Mouse (Mus musculus) hindbrain, embryonic 14.5 days (tissue): ENCODE results near the gene Arl6. TPM values are rescaled to one million over a fixed set of nuclear protein-coding genes. Genes with fewer than 3 reads are reported as not detected.

Experiments used
- ATAC-seq: fragments of 200-750 bp; cut with Nextera tagmentation; 2 replicates; pipeline ENCODE4 v1.8.0; 2017; ENCODE audit warnings: moderate number of reproducible peaks, mild to moderate bottlenecking, moderate TSS enrichment, moderate library complexity; ENCODE audit not compliant: low FRiP score
- DNase-seq: peaks from one replicate; pipeline ENCODE4 v3.0.0-alpha.2; 2015; ENCODE audit warnings: low spot score
- H3K27ac ChIP-seq: fragments of 300-500 bp; sonication (generic); 2 replicates; pipeline ENCODE4 v1.5.1; 2014; ENCODE audit warnings: mild to moderate bottlenecking, moderate library complexity
- H3K27me3 ChIP-seq: fragments of 300-500 bp; sonication (generic); 2 replicates; pipeline ENCODE4 v1.6.1; 2014; ENCODE audit warnings: mild to moderate bottlenecking, low read length, mixed read lengths; ENCODE audit not compliant: control insufficient read depth, insufficient read depth
- H3K36me3 ChIP-seq: fragments of 300-500 bp; sonication (generic); replicated peaks from 2 replicates; pipeline ENCODE4 v1.6.1; 2014; ENCODE audit not compliant: control insufficient read depth, insufficient read depth
- H3K4me1 ChIP-seq: fragments of 300-500 bp; sonication (generic); replicated peaks from 2 replicates; pipeline ENCODE4 v1.6.1; 2014; ENCODE audit warnings: antibody characterized with exemption, low read length, mixed read lengths; ENCODE audit not compliant: control insufficient read depth, insufficient read depth
- H3K4me2 ChIP-seq: fragments of 300-500 bp; sonication (generic); replicated peaks from 2 replicates; pipeline ENCODE4 v1.6.1; 2014; ENCODE audit warnings: mild to moderate bottlenecking, moderate library complexity
- H3K4me3 ChIP-seq: fragments of 300-500 bp; sonication (generic); replicated peaks from 2 replicates; pipeline ENCODE4 v1.5.1; 2014; ENCODE audit warnings: mild to moderate bottlenecking, low read length
- H3K9ac ChIP-seq: fragments of 300-500 bp; sonication (generic); 2 replicates; pipeline ENCODE4 v1.6.1; 2014
- H3K9me3 ChIP-seq: fragments of 300-500 bp; sonication (generic); 2 replicates; pipeline ENCODE4 v1.6.1; 2016; ENCODE audit warnings: low read length; ENCODE audit not compliant: control insufficient read depth
- WGBS: fragments of 180-500 bp; shearing (Covaris S2); extraction: QIAGEN DNeasy Blood & Tissue Kit; methylation state at CpG from one replicate; pipeline ENCODE4 v1.1.7; 2014; 5-methylcytosine and 5-hydroxymethylcytosine counted together
- polyA plus RNA-seq: library from polyadenylated mRNA; unstranded; fragments of >200 nt; fragmentation: Nextera tagmentation; extraction: Ambion mirVana; gene quantifications from 2 replicates; pipeline ENCODE4 v1.2.1, GENCODE M21; 2014

The Arl6 gene
- polyA plus RNA-seq, result 55.1 and 61.5 TPM in 2 replicates

DNA sequence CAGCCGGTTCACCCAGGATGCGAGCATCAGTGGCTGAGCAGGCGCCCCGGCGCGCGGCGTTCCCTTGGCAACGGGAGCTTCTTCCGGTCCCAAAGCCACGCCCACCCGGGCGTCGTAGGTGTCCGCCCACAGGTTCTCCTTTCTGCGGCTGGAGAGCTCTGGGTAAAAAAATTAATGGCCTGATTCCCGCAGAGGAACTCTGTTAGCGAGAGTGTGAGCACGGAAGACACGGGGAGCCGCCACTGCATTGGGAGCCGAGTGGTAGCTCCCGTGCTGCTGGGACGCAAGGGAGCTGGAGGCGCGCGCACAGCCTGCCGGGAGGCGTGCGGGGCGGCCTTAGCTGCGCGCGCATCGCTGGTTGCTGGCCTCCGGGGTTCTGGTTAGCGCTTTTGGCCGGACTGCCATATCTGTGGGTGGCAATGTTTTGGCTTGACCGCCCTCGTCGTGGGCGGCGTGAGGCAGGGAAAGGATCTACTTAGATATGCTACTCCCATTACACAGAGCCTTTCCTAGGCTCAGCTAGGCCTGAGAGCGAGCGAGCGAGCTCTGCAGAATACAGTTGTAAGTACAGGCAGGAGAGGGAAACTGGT lies at the start of gene Arl6:
Arl6 (minus strand) TSS at position 290 of the 590 bp plus-strand sequence.
- Histone ChIP-seq H3K4me2 (peak within 1 kb of the TSS; percentile 64), H3K4me1 (0 out of 2 replicates have a peak, but pooled peaks cover 8% of the 10 kb centered on the region), H3K27ac (peak within 1 kb of the TSS; percentile 96), H3K9me3 (no peaks in the 10 kb centered on the region), H3K27me3 (no peaks in the 10 kb centered on the region), H3K4me3 (peak within 1 kb of the TSS; percentile 65), H3K36me3 (no peaks in the 10 kb centered on the region), H3K9ac (peak within 1 kb of the TSS; percentile 69)
- DNase-seq (peak; percentile 96), ATAC-seq (peak; percentile 99)
- WGBS, result under 1% methylated on average over 42 of the region's 46 CpGs

DNA sequence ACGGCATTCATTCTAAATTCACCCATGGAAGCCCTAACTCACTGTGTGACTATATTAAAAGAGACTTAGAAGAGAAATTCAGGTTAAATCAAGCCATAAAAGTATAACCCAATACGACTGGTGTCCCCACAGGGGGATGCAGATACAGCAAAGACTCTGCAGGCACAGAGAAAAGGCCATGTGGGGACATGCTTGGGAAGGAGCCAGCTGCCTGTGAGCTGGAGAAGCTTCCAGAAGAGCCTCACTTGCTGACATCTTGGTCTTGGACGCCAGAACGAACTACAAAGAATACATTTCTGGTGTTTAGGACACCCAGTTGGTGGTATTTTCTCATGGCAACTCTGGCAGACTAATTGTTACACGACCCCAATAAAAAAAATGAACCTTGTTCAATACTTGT lies 45.9 kb upstream of the Arl6 start:
- Histone ChIP-seq H3K9ac (no peak overlapping the region), H3K9me3 (no peaks in the 10 kb centered on the region), H3K27me3 (no peaks in the 10 kb centered on the region), H3K27ac (no peak overlapping the region), H3K4me1 (no peaks in the 10 kb centered on the region), H3K36me3 (no peaks in the 10 kb centered on the region), H3K4me2 (no peak overlapping the region), H3K4me3 (no peak overlapping the region)
- DNase-seq (no peak), ATAC-seq (no peak)
- whole genome bisulfite sequencing, result 77% methylated on average over 5 of the region's 5 CpGs

DNA sequence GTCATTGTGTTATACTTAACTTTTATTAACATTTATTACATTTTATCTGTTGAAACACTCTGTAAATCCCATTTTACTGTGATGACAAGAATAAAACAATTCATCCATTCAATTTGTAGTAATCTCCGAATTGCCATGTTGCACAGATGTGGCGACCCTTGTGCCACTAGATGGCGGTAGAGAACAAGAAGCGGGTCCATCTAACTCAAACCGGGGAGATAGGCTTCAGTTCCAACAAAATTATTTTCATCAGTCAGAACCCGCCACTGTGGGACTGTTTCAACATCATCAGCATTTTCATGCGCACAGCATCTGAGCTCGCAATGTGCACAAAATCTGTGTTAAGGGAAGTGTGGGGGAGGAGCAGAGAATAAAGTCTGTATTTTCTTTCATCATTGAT lies 44.2 kb upstream of the Arl6 start:
- WGBS, result 5% methylated on average over 8 of the region's 8 CpGs
- H3K4me3 ChIP-seq, result no peak overlapping the region
- H3K27me3 ChIP-seq, result no peaks in the 10 kb centered on the region
- H3K4me1 ChIP-seq, result no peaks in the 10 kb centered on the region
- ATAC-seq (peak; percentile 93), DNase-seq (peak; percentile 97)
- no peaks in the 10 kb centered on the region for H3K36me3 ChIP-seq
- no peaks in the 10 kb centered on the region for H3K9me3 ChIP-seq
- peak overlapping the region; percentile 27 for H3K4me2 ChIP-seq
- no peak overlapping the region for H3K27ac ChIP-seq
- no peak overlapping the region for H3K9ac ChIP-seq

DNA sequence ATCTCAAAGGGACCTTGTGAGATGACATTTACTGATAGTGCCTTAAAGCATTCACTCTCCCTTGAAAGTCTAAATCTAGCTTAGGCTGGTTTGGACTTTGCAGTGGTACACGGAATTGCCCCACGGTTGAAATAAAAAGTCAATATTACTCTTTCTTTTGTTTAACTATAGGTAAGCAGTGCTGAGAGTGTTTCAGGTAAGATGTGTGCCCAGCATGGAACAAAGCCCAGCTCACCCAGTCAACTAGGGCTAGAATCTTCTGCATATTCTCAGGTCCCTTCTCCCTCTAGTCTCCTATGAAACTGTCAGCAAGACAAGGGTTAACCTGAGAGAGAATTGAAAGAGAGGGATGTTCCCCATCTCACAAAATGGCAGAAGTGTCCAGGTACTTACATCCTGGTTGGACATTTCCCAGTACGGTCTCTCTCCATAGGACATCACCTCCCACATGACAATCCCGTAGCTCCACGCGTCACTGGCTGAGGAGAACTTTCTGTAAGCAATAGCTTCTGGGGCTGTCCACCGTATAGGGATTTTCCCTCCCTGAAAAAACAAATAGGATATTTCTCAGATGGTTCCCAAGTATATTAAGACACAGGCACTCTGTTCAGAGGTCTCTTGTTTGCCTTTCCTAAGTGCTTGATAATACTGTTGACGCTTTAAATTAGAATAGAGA lies 43.2 kb upstream of the Arl6 start:
- Histone ChIP-seq H3K27ac (no peak overlapping the region), H3K4me2 (no peak overlapping the region), H3K4me3 (no peak overlapping the region), H3K9ac (no peak overlapping the region), H3K27me3 (no peaks in the 10 kb centered on the region), H3K4me1 (no peaks in the 10 kb centered on the region), H3K36me3 (no peaks in the 10 kb centered on the region), H3K9me3 (no peaks in the 10 kb centered on the region)
- 88% methylated on average over 8 of the region's 8 CpGs for WGBS
- DNase-seq, result no peak
- ATAC-seq, result no peak

DNA sequence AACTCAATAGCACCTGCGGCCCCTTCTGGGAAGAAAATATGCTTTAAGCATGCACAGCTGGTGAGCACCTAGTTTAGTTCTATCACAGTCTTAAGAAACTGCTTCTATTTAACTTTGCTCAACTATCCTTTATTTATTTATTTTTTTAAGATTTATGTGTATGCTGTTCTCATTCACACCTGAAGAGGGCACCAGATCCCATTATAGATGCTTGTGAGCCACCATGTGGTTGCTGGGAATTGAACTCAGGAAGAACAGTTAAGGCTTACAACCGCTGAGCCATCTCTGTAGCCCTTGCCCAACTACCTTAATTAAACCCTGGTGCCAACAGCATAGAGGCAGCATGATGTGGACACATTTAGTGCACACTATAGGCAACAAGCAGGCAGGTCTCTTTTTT lies 27.7 kb upstream of the Arl6 start:
- H3K9ac ChIP-seq, result no peak overlapping the region
- ATAC-seq, result no peak
- 89% methylated on average over 2 of the region's 2 CpGs for WGBS
- no peaks in the 10 kb centered on the region for H3K9me3 ChIP-seq
- no peaks in the 10 kb centered on the region for H3K4me1 ChIP-seq
- no peaks in the 10 kb centered on the region for H3K36me3 ChIP-seq
- DNase-seq, result no peak
- no peaks in the 10 kb centered on the region for H3K27me3 ChIP-seq
- no peak overlapping the region for H3K4me2 ChIP-seq
- H3K27ac ChIP-seq, result no peak overlapping the region
- no peak overlapping the region for H3K4me3 ChIP-seq

DNA sequence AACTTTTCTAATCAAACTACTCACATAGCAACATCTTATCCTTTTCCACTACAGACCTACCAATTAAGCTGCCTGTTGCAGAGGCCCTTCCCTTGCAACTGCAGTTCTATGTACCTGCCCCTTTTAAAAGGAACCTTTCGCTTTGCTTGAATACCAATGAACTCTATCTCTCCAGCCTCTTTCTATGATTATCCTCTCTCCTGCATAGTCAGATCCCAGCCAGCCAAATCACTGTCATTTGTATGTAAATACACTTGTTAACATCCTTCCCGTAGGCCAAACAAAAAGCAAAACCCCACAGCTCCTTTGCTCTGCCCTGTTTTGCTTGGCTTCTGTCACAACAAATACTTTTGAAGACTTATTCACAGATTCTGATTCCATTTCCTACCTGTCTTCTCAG lies 4.6 kb upstream of the Arl6 start:
- DNase-seq (no peak), ATAC-seq (no peak)
- WGBS, result 53% methylated on average over 2 of the region's 2 CpGs
- Histone ChIP-seq H3K9me3 (no peaks in the 10 kb centered on the region), H3K4me2 (no peak overlapping the region), H3K36me3 (no peaks in the 10 kb centered on the region), H3K27me3 (no peaks in the 10 kb centered on the region), H3K27ac (no peak overlapping the region), H3K4me3 (no peak overlapping the region), H3K4me1 (no peaks in the 10 kb centered on the region), H3K9ac (no peak overlapping the region)

DNA sequence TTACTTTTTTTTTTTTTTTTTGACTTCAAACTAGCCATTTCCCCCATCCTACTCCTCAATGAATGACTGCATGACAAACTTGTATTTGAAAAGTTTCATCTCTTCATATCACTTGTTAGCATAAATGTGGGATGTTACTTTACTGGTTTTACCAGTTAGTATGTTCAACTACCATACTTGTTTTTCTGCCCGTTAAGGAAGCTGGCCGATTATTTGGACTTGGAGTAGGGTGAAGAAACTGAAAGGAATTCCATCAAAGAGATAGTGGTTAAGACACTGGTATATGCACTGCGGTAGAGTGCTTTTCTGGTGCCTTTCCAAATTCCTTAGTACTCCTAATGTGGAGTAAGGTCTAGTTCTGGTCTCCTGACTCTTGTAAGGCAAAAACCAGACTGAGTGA lies 794 bp upstream of the Arl6 start:
- H3K4me2 ChIP-seq, result peak overlapping the region; percentile 64
- H3K9me3 ChIP-seq, result no peaks in the 10 kb centered on the region
- H3K27ac ChIP-seq, result peak overlapping the region; percentile 96
- H3K4me3 ChIP-seq, result peak overlapping the region; percentile 65
- H3K4me1 ChIP-seq, result 0 out of 2 replicates have a peak, but pooled peaks cover 8% of the 10 kb centered on the region
- H3K9ac ChIP-seq, result no peak overlapping the region
- no peaks in the 10 kb centered on the region for H3K36me3 ChIP-seq
- no peak for ATAC-seq
- WGBS, result 90% methylated on average over 3 of the region's 3 CpGs
- H3K27me3 ChIP-seq, result no peaks in the 10 kb centered on the region
- DNase-seq, result no peak

DNA sequence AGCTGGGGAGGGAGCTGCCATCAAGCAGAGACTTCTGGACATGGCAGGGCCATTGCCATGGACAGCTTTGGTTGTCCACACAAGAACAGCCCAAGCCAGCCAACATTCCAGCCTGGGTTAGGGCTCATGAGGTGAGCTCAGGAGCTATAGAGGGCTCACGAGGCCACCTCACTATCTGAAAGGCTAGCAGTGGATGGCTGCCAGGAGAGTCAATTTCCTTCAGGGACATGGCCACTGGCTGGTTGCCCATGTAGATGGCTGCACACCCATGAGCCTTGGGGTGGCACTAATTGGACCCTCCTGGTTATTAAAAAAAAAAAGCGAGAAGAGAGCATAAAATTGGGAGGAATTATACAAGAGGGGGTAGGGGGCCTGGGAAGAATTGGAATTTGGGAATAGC lies 4.6 kb downstream of the Arl6 start:
- ATAC-seq (no peak), DNase-seq (no peak)
- no peak overlapping the region for H3K9ac ChIP-seq
- H3K4me1 ChIP-seq, result 0 out of 2 replicates have a peak, but pooled peaks cover 8% of the 10 kb centered on the region
- no peak overlapping the region for H3K4me3 ChIP-seq
- H3K27ac ChIP-seq, result no peak overlapping the region
- H3K4me2 ChIP-seq, result no peak overlapping the region
- no peaks in the 10 kb centered on the region for H3K9me3 ChIP-seq
- no peaks in the 10 kb centered on the region for H3K27me3 ChIP-seq
- WGBS, result 83% methylated on average over 2 of the region's 2 CpGs
- H3K36me3 ChIP-seq, result peaks cover 10% of the 10 kb centered on the region

DNA sequence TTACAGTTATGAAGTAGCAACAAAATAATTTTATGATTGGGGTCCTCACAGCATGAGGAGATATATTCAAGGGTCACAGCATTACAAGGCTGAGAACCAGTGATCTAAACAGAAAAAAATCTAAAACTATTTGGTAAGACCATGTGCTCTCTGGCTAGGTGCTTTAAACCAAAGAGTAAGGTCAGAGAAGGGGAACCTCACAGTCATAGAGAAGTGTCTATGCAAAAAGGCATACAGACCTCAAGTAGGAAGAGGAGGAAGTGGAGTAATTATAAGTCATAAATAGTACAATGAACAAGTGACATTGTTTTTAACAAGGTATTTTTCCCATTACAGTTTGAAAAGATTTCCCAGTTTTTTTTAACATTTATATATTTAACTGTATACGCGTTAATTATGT lies 17.6 kb downstream of the Arl6 start:
- H3K9ac ChIP-seq, result no peak overlapping the region
- H3K4me1 ChIP-seq, result no peaks in the 10 kb centered on the region
- WGBS, result 98% methylated on average over 2 of the region's 2 CpGs
- H3K27me3 ChIP-seq, result no peaks in the 10 kb centered on the region
- no peak overlapping the region for H3K4me3 ChIP-seq
- H3K36me3 ChIP-seq, result no peaks in the 10 kb centered on the region; the same call in 1 of the 2 replicates
- no peak overlapping the region for H3K4me2 ChIP-seq
- DNase-seq (no peak), ATAC-seq (no peak)
- no peak overlapping the region for H3K27ac ChIP-seq
- H3K9me3 ChIP-seq, result no peaks in the 10 kb centered on the region
